Mouse (Mus musculus): ENCODE data around the gene Ndufa3. TPM values are rescaled to one million over a fixed set of nuclear protein-coding genes. Genes with fewer than 3 reads are reported as not detected.

Ndufa3 gene
- total RNA-seq, 1 experiment = 236 TPM

- Histone ChIP-seq H3K4me1 (ENCODE audit: control insufficient read depth in 2 of 2, insufficient read depth in 2 of 2, low read length in 2 of 2, poor library complexity in 1 of 2) (peaks cover 0 to 2% of the 10 kb centered on the region in 2 experiments; a peak in 1 of 4 replicates), H3K4me3 (ENCODE audit: insufficient read depth in 1 of 2, low read depth in 1 of 2, low read length in 2 of 2, poor library complexity in 1 of 2, severe bottlenecking in 1 of 2) (no peak overlapping the region), H3K9ac (ENCODE audit: insufficient read depth, low read depth, low read length, poor library complexity, severe bottlenecking) (no peak overlapping the region), H3K36me3 (ENCODE audit: control insufficient read depth, insufficient read depth, low read length, poor library complexity, severe bottlenecking) (no peaks in the 10 kb centered on the region), H3K27ac (ENCODE audit: insufficient read depth, low read depth, low read length, poor library complexity, severe bottlenecking) (no peak overlapping the region), H3K9me3 (ENCODE audit: control insufficient read depth, insufficient read depth, low read depth, low read length) (no peaks in the 10 kb centered on the region)
- in situ Hi-C loops (cut with MboI; ENCODE audit: low sequenced_read_pairs in 2 of 2, unreplicated experiment in 2 of 2) = no loop called here
- DNase-seq (ENCODE audit: low read depth, low spot score) = peak; percentile 79
- TF ChIP-seq MAFK (IDR thresholded peaks at IDR 0.05; ENCODE audit: insufficient read depth, low read depth, low read length) (no peak), ZC3H11A (IDR thresholded peaks at IDR 0.05; ENCODE audit: borderline replicate concordance, low read depth, low read length) (peak; percentile 79; the same call in 1 of the 2 replicates)
Measured at GRCm38 (mm10) chr7:3601119-3601518, 16.1 kb upstream of the Ndufa3 start.

- in situ Hi-C loops (cut with MboI; ENCODE audit: low sequenced_read_pairs in 2 of 2, unreplicated experiment in 2 of 2) = no loop called here
- Histone ChIP-seq H3K36me3 (ENCODE audit: control insufficient read depth, insufficient read depth, low read length, poor library complexity, severe bottlenecking) (no peaks in the 10 kb centered on the region), H3K4me3 (ENCODE audit: insufficient read depth in 1 of 2, low read depth in 1 of 2, low read length in 2 of 2, poor library complexity in 1 of 2, severe bottlenecking in 1 of 2) (no peak overlapping the region), H3K27ac (ENCODE audit: insufficient read depth, low read depth, low read length, poor library complexity, severe bottlenecking) (no peak overlapping the region), H3K9me3 (ENCODE audit: control insufficient read depth, insufficient read depth, low read depth, low read length) (no peaks in the 10 kb centered on the region), H3K9ac (ENCODE audit: insufficient read depth, low read depth, low read length, poor library complexity, severe bottlenecking) (no peak overlapping the region; the same call in 1 of the 2 replicates), H3K4me1 (ENCODE audit: control insufficient read depth in 2 of 2, insufficient read depth in 2 of 2, low read length in 2 of 2, poor library complexity in 1 of 2) (peaks cover 0 to 11% of the 10 kb centered on the region in 2 experiments; a peak in 1 of 4 replicates)
- no peak for TF ChIP-seq MAFK (IDR thresholded peaks at IDR 0.05; ENCODE audit: insufficient read depth, low read depth, low read length)
- no peak; the same call in 1 of the 2 replicates for TF ChIP-seq HCFC1 (IDR thresholded peaks at IDR 0.05; ENCODE audit: borderline replicate concordance, insufficient read depth, low read length)
- TF ChIP-seq CHD2 (IDR thresholded peaks at IDR 0.05; ENCODE audit: low read depth, low read length) = no peak
- peak; percentile 58; the same call in 1 of the 2 replicates for TF ChIP-seq ZC3H11A (IDR thresholded peaks at IDR 0.05; ENCODE audit: borderline replicate concordance, low read depth, low read length)
- peak; percentile 79 for DNase-seq (ENCODE audit: low read depth, low spot score)
Measured at GRCm38 (mm10) chr7:3606798-3607197, 10.4 kb upstream of the Ndufa3 start.

- H3K27ac ChIP-seq (ENCODE audit: insufficient read depth, low read depth, low read length, poor library complexity, severe bottlenecking) = no peak overlapping the region
- no peaks in the 10 kb centered on the region for H3K36me3 ChIP-seq (ENCODE audit: control insufficient read depth, insufficient read depth, low read length, poor library complexity, severe bottlenecking)
- H3K4me3 ChIP-seq (ENCODE audit: insufficient read depth in 1 of 2, low read depth in 1 of 2, low read length in 2 of 2, poor library complexity in 1 of 2, severe bottlenecking in 1 of 2) = no peak overlapping the region
- in situ Hi-C loops (cut with MboI; ENCODE audit: low sequenced_read_pairs in 2 of 2, unreplicated experiment in 2 of 2) = no loop called here
- DNase-seq (ENCODE audit: low read depth, low spot score) = no peak
- peaks cover 0 to 11% of the 10 kb centered on the region in 2 experiments; a peak in 1 of 4 replicates for H3K4me1 ChIP-seq (ENCODE audit: control insufficient read depth in 2 of 2, insufficient read depth in 2 of 2, low read length in 2 of 2, poor library complexity in 1 of 2)
- H3K9ac ChIP-seq (ENCODE audit: insufficient read depth, low read depth, low read length, poor library complexity, severe bottlenecking) = no peak overlapping the region; the same call in 1 of the 2 replicates
- H3K9me3 ChIP-seq (ENCODE audit: control insufficient read depth, insufficient read depth, low read depth, low read length) = no peaks in the 10 kb centered on the region
- TF ChIP-seq CHD2 (IDR thresholded peaks at IDR 0.05; ENCODE audit: low read depth, low read length) = no peak
- TF ChIP-seq ZNF384 (IDR thresholded peaks at IDR 0.05; ENCODE audit: low read depth, low read length) = no peak
- TF ChIP-seq ZC3H11A (IDR thresholded peaks at IDR 0.05; ENCODE audit: borderline replicate concordance, low read depth, low read length) = no peak
- TF ChIP-seq HCFC1 (IDR thresholded peaks at IDR 0.05; ENCODE audit: borderline replicate concordance, insufficient read depth, low read length) = no peak
- no peak for TF ChIP-seq MAFK (IDR thresholded peaks at IDR 0.05; ENCODE audit: insufficient read depth, low read depth, low read length)
Measured at GRCm38 (mm10) chr7:3607391-3607790, 9.8 kb upstream of the Ndufa3 start.

- TF ChIP-seq HCFC1 (IDR thresholded peaks at IDR 0.05; ENCODE audit: borderline replicate concordance, insufficient read depth, low read length) (no peak), MAFK (IDR thresholded peaks at IDR 0.05; ENCODE audit: insufficient read depth, low read depth, low read length) (no peak), ZNF384 (IDR thresholded peaks at IDR 0.05; ENCODE audit: low read depth, low read length) (no peak)
- Histone ChIP-seq H3K9ac (ENCODE audit: insufficient read depth, low read depth, low read length, poor library complexity, severe bottlenecking) (no peak overlapping the region), H3K4me1 (ENCODE audit: control insufficient read depth in 2 of 2, insufficient read depth in 2 of 2, low read length in 2 of 2, poor library complexity in 1 of 2) (peaks cover 0 to 9% of the 10 kb centered on the region in 2 experiments; a peak in 1 of 4 replicates), H3K4me3 (ENCODE audit: insufficient read depth in 1 of 2, low read depth in 1 of 2, low read length in 2 of 2, poor library complexity in 1 of 2, severe bottlenecking in 1 of 2) (no peak overlapping the region), H3K36me3 (ENCODE audit: control insufficient read depth, insufficient read depth, low read length, poor library complexity, severe bottlenecking) (no peaks in the 10 kb centered on the region), H3K27ac (ENCODE audit: insufficient read depth, low read depth, low read length, poor library complexity, severe bottlenecking) (no peak overlapping the region), H3K9me3 (ENCODE audit: control insufficient read depth, insufficient read depth, low read depth, low read length) (no peaks in the 10 kb centered on the region)
- DNase-seq (ENCODE audit: low read depth, low spot score) = no peak
- in situ Hi-C loops (cut with MboI; ENCODE audit: low sequenced_read_pairs in 2 of 2, unreplicated experiment in 2 of 2) = no loop called here
Measured at GRCm38 (mm10) chr7:3608668-3609067, 8.5 kb upstream of the Ndufa3 start.

GRCm38 (mm10) chr7:3609082-3609481 is 8.1 kb upstream of the Ndufa3 start:
- H3K27ac ChIP-seq (ENCODE audit: insufficient read depth, low read depth, low read length, poor library complexity, severe bottlenecking) = no peak overlapping the region
- H3K4me1 ChIP-seq (ENCODE audit: control insufficient read depth in 2 of 2, insufficient read depth in 2 of 2, low read length in 2 of 2, poor library complexity in 1 of 2) = peaks cover 0 to 9% of the 10 kb centered on the region in 2 experiments; a peak in 1 of 4 replicates
- in situ Hi-C loops (cut with MboI; ENCODE audit: low sequenced_read_pairs in 2 of 2, unreplicated experiment in 2 of 2) = no loop called here
- TF ChIP-seq CHD2 (IDR thresholded peaks at IDR 0.05; ENCODE audit: low read depth, low read length) = no peak
- TF ChIP-seq HCFC1 (IDR thresholded peaks at IDR 0.05; ENCODE audit: borderline replicate concordance, insufficient read depth, low read length) = no peak
- no peak for TF ChIP-seq ZNF384 (IDR thresholded peaks at IDR 0.05; ENCODE audit: low read depth, low read length)
- TF ChIP-seq ZC3H11A (IDR thresholded peaks at IDR 0.05; ENCODE audit: borderline replicate concordance, low read depth, low read length) = no peak
- TF ChIP-seq MAFK (IDR thresholded peaks at IDR 0.05; ENCODE audit: insufficient read depth, low read depth, low read length) = no peak
- no peaks in the 10 kb centered on the region for H3K9me3 ChIP-seq (ENCODE audit: control insufficient read depth, insufficient read depth, low read depth, low read length)
- DNase-seq (ENCODE audit: low read depth, low spot score) = no peak
- no peak overlapping the region for H3K9ac ChIP-seq (ENCODE audit: insufficient read depth, low read depth, low read length, poor library complexity, severe bottlenecking)
- H3K4me3 ChIP-seq (ENCODE audit: insufficient read depth in 1 of 2, low read depth in 1 of 2, low read length in 2 of 2, poor library complexity in 1 of 2, severe bottlenecking in 1 of 2) = no peak overlapping the region
- H3K36me3 ChIP-seq (ENCODE audit: control insufficient read depth, insufficient read depth, low read length, poor library complexity, severe bottlenecking) = no peaks in the 10 kb centered on the region
